Mouse (Mus musculus): Measurements from ENCODE around the gene Rbm31y.
"Not testable (repeated sequence)": the region's sequence is repeated elsewhere in the genome, so short reads cannot be mapped to it uniquely, and the experiment has no call there.

Rbm31y gene

GRCm38 (mm10) chrY:17400461-17400860, at the start of gene Rbm31y:
Gene Rbm31y, plus strand, starts transcription at chrY:17400761.
- DNase-seq = not testable (repeated sequence)

Data from right cerebral cortex, adult 18-20 months (tissue).